8 mouse cellular contexts compared by ENCODE assay signal in genomic region chr2:118545242-118546103, GRCm38 (mm10). TPM values are rescaled to one million over a fixed set of nuclear protein-coding genes. Genes with fewer than 3 reads are reported as not detected.
A peak's percentile ranks its signal among the peaks of the same experiment; 100 is the strongest.
DNase-seq lines count a peak whose midpoint lies in the region; ATAC-seq lines count a peak whose summit lies in the region.

No protein-coding gene starts in this region.

- 27% methylated on average over 23 of the region's 23 CpGs for WGBS in forebrain, embryonic 10.5 days
- WGBS in heart, embryonic 14.5 days = 18% methylated on average over 23 of the region's 23 CpGs
- WGBS in liver, embryonic 13.5 days (ENCODE audit: insufficient replicate concordance) = 30% methylated on average over 23 of the region's 23 CpGs
- 18% methylated on average over 23 of the region's 23 CpGs for WGBS in stomach, embryonic 16.5 days

- no peaks in the 10 kb centered on the region for H3K9me3 ChIP-seq in forebrain, embryonic 10.5 days
- H3K9me3 ChIP-seq in heart, embryonic 14.5 days (ENCODE audit: control insufficient read depth, low read length) = no peaks in the 10 kb centered on the region
- H3K9me3 ChIP-seq in liver, embryonic 13.5 days (replicated peaks) = no peaks in the 10 kb centered on the region
- no peaks in the 10 kb centered on the region for H3K9me3 ChIP-seq in stomach, embryonic 16.5 days (replicated peaks; ENCODE audit: control insufficient read depth, low read length)

- H3K4me1 ChIP-seq in brown adipose tissue, adult 24 weeks (ENCODE audit: control insufficient read depth, insufficient read depth, insufficient read length, low read length) = peaks cover 36% of the 10 kb centered on the region
- peaks cover 91% of the 10 kb centered on the region for H3K4me1 ChIP-seq in forebrain, embryonic 10.5 days
- peaks cover 66 to 84% of the 10 kb centered on the region in 2 experiments for H3K4me1 ChIP-seq in heart, embryonic 14.5 days (ENCODE audit: control insufficient read depth in 2 of 2, insufficient read depth in 2 of 2, low read length in 2 of 2)
- H3K4me1 ChIP-seq in liver, embryonic 13.5 days (replicated peaks) = peaks cover 80% of the 10 kb centered on the region
- peaks cover 78% of the 10 kb centered on the region for H3K4me1 ChIP-seq in stomach, embryonic 16.5 days (ENCODE audit: control insufficient read depth, insufficient read depth, low read length)

- 0 out of 2 replicates have a peak, but pooled peaks cover 9% of the 10 kb centered on the region for H3K36me3 ChIP-seq in forebrain, embryonic 10.5 days (replicated peaks)
- no peaks in the 10 kb centered on the region for H3K36me3 ChIP-seq in heart, embryonic 14.5 days (ENCODE audit: control insufficient read depth, insufficient read depth, low read length)
- H3K36me3 ChIP-seq in liver, embryonic 13.5 days = no peaks in the 10 kb centered on the region
- H3K36me3 ChIP-seq in stomach, embryonic 16.5 days (ENCODE audit: control insufficient read depth, insufficient read depth, low read length) = no peaks in the 10 kb centered on the region

- no peak overlapping the region for H3K4me3 ChIP-seq in brown adipose tissue, adult 24 weeks (ENCODE audit: insufficient read depth, low read depth, low read length)
- H3K4me3 ChIP-seq in forebrain, embryonic 10.5 days = peak overlapping the region; percentile 26
- no peak overlapping the region for H3K4me3 ChIP-seq in heart, embryonic 14.5 days (ENCODE audit: control insufficient read depth in 1 of 2, insufficient read depth in 1 of 2, low read depth in 1 of 2, low read length in 2 of 2)
- H3K4me3 ChIP-seq in liver, embryonic 13.5 days (replicated peaks) = no peak overlapping the region
- peak overlapping the region; percentile 47; the same call in 1 of the 2 replicates for H3K4me3 ChIP-seq in stomach, embryonic 16.5 days (replicated peaks; ENCODE audit: low read length)

- ATAC-seq in heart, embryonic 14.5 days (ENCODE audit: insufficient number of reproducible peaks, insufficient read depth, low FRiP score, low read depth) = no peak
- no peak for ATAC-seq in liver, embryonic 13.5 days (ENCODE audit: low read depth)
- peak; percentile 12; the same call in 1 of the 2 replicates for ATAC-seq in stomach, embryonic 16.5 days (ENCODE audit: insufficient read depth, low FRiP score)

- peak overlapping the region; percentile 68 for H3K9ac ChIP-seq in heart, embryonic 14.5 days (ENCODE audit: low read length)
- no peak overlapping the region for H3K9ac ChIP-seq in liver, embryonic 13.5 days
- peak overlapping the region; percentile 73 for H3K9ac ChIP-seq in stomach, embryonic 16.5 days (ENCODE audit: low read length)

- peak; percentile 65 for DNase-seq in CD4-positive helper T cell, adult 2 months (ENCODE audit: low read depth, low spot score)
- DNase-seq in forebrain, embryonic 10.5 days (ENCODE audit: extremely low spot score, low spot score) = peak; percentile 86
- peak; percentile 96 for DNase-seq in kidney, postnatal 10 days
- peak; percentile 40 for DNase-seq in liver, embryonic 13.5 days
- peak; percentile 86 for DNase-seq in neural tube, embryonic 10.5 days (ENCODE audit: extremely low spot score, low spot score)

- H3K27me3 ChIP-seq in forebrain, embryonic 10.5 days (ENCODE audit: poor library complexity, severe bottlenecking) = peaks cover 40% of the 10 kb centered on the region
- H3K27me3 ChIP-seq in heart, embryonic 14.5 days (ENCODE audit: control insufficient read depth, insufficient read depth, low read length) = no peaks in the 10 kb centered on the region
- H3K27me3 ChIP-seq in liver, embryonic 13.5 days = peaks cover 44% of the 10 kb centered on the region
- H3K27me3 ChIP-seq in stomach, embryonic 16.5 days (ENCODE audit: control insufficient read depth, insufficient read depth, low read length) = no peaks in the 10 kb centered on the region

- H3K4me2 ChIP-seq in heart, embryonic 14.5 days (ENCODE audit: low read length) = peak overlapping the region; percentile 96
- no peak overlapping the region for H3K4me2 ChIP-seq in liver, embryonic 13.5 days
- H3K4me2 ChIP-seq in stomach, embryonic 16.5 days (ENCODE audit: low read depth, low read length) = peak overlapping the region; percentile 93

- peak overlapping the region; percentile 54 for H3K27ac ChIP-seq in brown adipose tissue, adult 24 weeks (replicated peaks; ENCODE audit: low read depth, low read length)
- H3K27ac ChIP-seq in forebrain, embryonic 10.5 days = peak overlapping the region; percentile 94
- peak overlapping the region; percentile 88 to 99 for H3K27ac ChIP-seq in heart, embryonic 14.5 days (replicated peaks in 1 of 2; ENCODE audit: control insufficient read depth in 1 of 2, insufficient read depth in 1 of 2, low read depth in 2 of 2, low read length in 2 of 2)
- H3K27ac ChIP-seq in liver, embryonic 13.5 days = no peak overlapping the region
- peak overlapping the region; percentile 98 for H3K27ac ChIP-seq in stomach, embryonic 16.5 days (ENCODE audit: low read length)

RNA-seq across cellular contexts. Expression of gene Bmf, which starts 4.0 kb away (rescaled TPM):
- 2.5 and 3.0 TPM in 2 replicates for polyA plus RNA-seq in brown adipose tissue, adult 24 weeks (2012; ENCODE audit: insufficient read depth, insufficient read length, missing spikeins)
- 3.8 and 4.5 TPM in 2 replicates for polyA plus RNA-seq in forebrain, embryonic 10.5 days (2016; fragmentation: Nextera tagmentation; extraction: Ambion mirVana)
- polyA plus RNA-seq in heart, embryonic 14.5 days (2014; fragmentation: Nextera tagmentation; extraction: Ambion mirVana) = 2.1 and 6.3 TPM in 2 replicates
- 0.27 and 0.75 TPM in 2 replicates for polyA plus RNA-seq in liver, embryonic 13.5 days (2015; fragmentation: Nextera tagmentation; extraction: Ambion mirVana)
- 4.2 and 4.4 TPM in 2 replicates for polyA plus RNA-seq in stomach, embryonic 16.5 days (2015; fragmentation: Nextera tagmentation; extraction: Ambion mirVana)

RNA-seq across cellular contexts. Expression of gene Bub1b, which starts 52.5 kb away (rescaled TPM):
- polyA plus RNA-seq in brown adipose tissue, adult 24 weeks (2012; ENCODE audit: insufficient read depth, insufficient read length, missing spikeins) = 0.52 and 1.2 TPM in 2 replicates
- 168 and 179 TPM in 2 replicates for polyA plus RNA-seq in forebrain, embryonic 10.5 days (2016; fragmentation: Nextera tagmentation; extraction: Ambion mirVana)
- polyA plus RNA-seq in heart, embryonic 14.5 days (2014; fragmentation: Nextera tagmentation; extraction: Ambion mirVana) = 66.8 and 67.1 TPM in 2 replicates
- 47.8 and 58.8 TPM in 2 replicates for polyA plus RNA-seq in liver, embryonic 13.5 days (2015; fragmentation: Nextera tagmentation; extraction: Ambion mirVana)
- polyA plus RNA-seq in stomach, embryonic 16.5 days (2015; fragmentation: Nextera tagmentation; extraction: Ambion mirVana) = 66.2 and 67.4 TPM in 2 replicates

Comparison
In these comparisons a context has a peak if more than half of its experiments do, and no peak if none do; other contexts are left out.
1. DNase-seq: peak in every context shown above with its lines; median percentile 96 in kidney, postnatal 10 days; 86 in forebrain, embryonic 10.5 days; 86 in neural tube, embryonic 10.5 days; 65 in CD4-positive helper T cell, adult 2 months; 40 in liver, embryonic 13.5 days.
2. H3K4me3 ChIP-seq: peak in forebrain, embryonic 10.5 days (single experiment) and stomach, embryonic 16.5 days (single experiment); none in brown adipose tissue, adult 24 weeks (single experiment), heart, embryonic 14.5 days (0 of 2) and liver, embryonic 13.5 days (single experiment).
3. RNA of gene Bub1b, which starts 52.5 kb away (polyA plus RNA-seq): 168 to 179 TPM in forebrain, embryonic 10.5 days, 66.2 to 67.4 TPM in stomach, embryonic 16.5 days, 66.8 to 67.1 TPM in heart, embryonic 14.5 days and 47.8 to 58.8 TPM in liver, embryonic 13.5 days; 0.52 to 1.2 TPM in brown adipose tissue, adult 24 weeks; every median in the first group is over 10 times any median in the second.